Mouse (Mus musculus) liver, adult 2 months (tissue): ENCODE measurements around the gene Prkcb.

Experiments
- CTCF ChIP-seq: fragments of 200-500 bp; IDR thresholded peaks from 2 replicates; pipeline ENCODE4 v1.5.1; 2011; ENCODE audit warnings: low read depth, low read length, control low read depth
- POLR2A ChIP-seq: fragments of 200-500 bp; IDR thresholded peaks from 2 replicates; pipeline ENCODE4 v1.6.1; 2011; ENCODE audit warnings: low read length, control low read depth; ENCODE audit not compliant: insufficient read depth; ENCODE audit errors: extremely low read depth

DNA sequence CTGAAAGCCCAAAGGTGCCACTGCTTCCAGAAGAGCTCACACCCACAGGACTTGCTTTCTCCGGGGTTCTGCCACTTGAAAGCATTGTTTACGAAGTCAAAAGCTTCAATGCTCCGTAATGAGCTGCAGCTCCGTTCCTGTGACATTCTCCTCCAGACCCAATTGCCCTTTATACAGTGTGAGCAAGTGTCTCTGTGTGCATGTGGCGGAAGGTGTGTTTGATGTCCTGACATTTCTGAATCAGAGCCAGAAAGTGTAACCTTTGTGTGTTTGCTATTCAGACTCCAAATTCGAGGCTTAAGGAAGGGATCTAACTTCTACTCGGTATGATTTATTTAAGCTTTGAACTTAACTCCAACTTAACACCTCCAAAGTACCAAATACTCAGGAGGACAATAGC is 321.6 kb downstream of the Prkcb start:
- no peak for TF ChIP-seq POLR2A
- TF ChIP-seq CTCF = no peak
